Mouse (Mus musculus): ENCODE data around the gene S100a14. TPM values are rescaled to one million over a fixed set of nuclear protein-coding genes. Genes with fewer than 3 reads are reported as not detected.

Gene S100a14
- total RNA-seq (2014; rRNA removed) (not detected in 2 replicates), polyA plus RNA-seq (2015; fragmentation: Nextera tagmentation; extraction: Ambion mirVana) (0.29 TPM in 1 of 2 replicates, not detected in the other)

DNA sequence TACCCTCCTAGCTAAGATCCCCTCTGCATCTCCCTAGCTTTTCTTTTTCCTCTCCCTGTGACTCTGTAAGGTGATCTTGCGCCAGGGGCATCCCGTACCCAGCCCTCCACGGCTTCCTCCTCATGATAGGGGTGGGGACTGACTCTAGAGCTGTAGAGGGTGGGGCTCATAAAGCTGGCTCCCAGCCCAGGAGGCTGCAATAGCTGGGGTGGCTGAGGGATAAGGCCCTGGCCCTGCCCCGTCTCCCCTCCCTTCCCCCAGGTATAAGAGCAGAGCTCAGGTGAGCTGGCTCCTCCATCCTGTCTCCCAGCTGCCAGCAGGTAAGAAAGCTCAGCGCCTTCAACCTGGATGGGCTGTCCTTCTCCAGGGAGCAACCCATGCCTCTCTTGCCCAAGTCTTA, at the start of gene S100a14:
Gene S100a14 (plus strand): TSS at position 277 of the 400 bp plus-strand sequence.
- H3K27ac ChIP-seq = no peak within 1 kb of the TSS
- H3K9ac ChIP-seq (replicated peaks; ENCODE audit: low read length) = no peak within 1 kb of the TSS
- no peaks in the 10 kb centered on the region for H3K9me3 ChIP-seq (ENCODE audit: low read length)
- H3K27me3 ChIP-seq (ENCODE audit: insufficient read depth, low read length) = no peaks in the 10 kb centered on the region
- DNase-seq (ENCODE audit: low spot score) (no peak), ATAC-seq (no peak)
- WGBS = 75% methylated on average over 5 of the region's 5 CpGs
- H3K4me2 ChIP-seq (ENCODE audit: low read depth, low read length) = no peak within 1 kb of the TSS
- TF ChIP-seq CTCF (IDR thresholded peaks at IDR 0.05; ENCODE audit: low read depth) = no peak
- H3K36me3 ChIP-seq (ENCODE audit: insufficient read depth, low read length) = no peaks in the 10 kb centered on the region
- H3K4me1 ChIP-seq (ENCODE audit: insufficient read depth, low read length) = no peaks in the 10 kb centered on the region
- H3K4me3 ChIP-seq (ENCODE audit: low read length) = no peak within 1 kb of the TSS

DNA sequence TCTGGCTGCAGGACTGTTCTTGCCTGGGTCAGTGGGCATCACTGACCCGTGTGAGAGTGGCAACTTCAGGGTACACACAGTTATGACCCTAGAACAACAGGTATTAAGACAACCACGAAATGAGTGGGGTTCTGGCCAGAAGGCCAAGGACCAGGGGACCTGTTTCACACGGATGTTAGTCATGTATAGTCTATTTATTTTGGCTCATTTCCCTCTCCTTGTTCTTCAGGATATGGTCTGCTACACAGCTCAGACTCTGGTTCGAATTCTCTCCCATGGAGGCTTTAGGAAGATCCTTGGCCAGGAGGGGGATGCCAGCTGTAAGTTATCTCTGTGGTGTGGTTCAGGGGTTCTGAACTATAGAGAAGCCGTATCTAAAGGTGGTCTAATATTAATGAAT, 39.7 kb upstream of the S100a14 start:
- H3K4me3 ChIP-seq (ENCODE audit: low read length) = no peak overlapping the region
- no peaks in the 10 kb centered on the region for H3K9me3 ChIP-seq (ENCODE audit: low read length)
- H3K36me3 ChIP-seq (ENCODE audit: insufficient read depth, low read length) = peaks cover 56% of the 10 kb centered on the region
- no peak overlapping the region for H3K27ac ChIP-seq
- no peak overlapping the region for H3K9ac ChIP-seq (replicated peaks; ENCODE audit: low read length)
- H3K4me2 ChIP-seq (ENCODE audit: low read depth, low read length) = no peak overlapping the region
- no peak for DNase-seq (ENCODE audit: low spot score)
- TF ChIP-seq CTCF (IDR thresholded peaks at IDR 0.05; ENCODE audit: low read depth) = no peak
- 75% methylated on average over 5 of the region's 5 CpGs for WGBS
- ATAC-seq = no peak
- H3K27me3 ChIP-seq (ENCODE audit: insufficient read depth, low read length) = no peaks in the 10 kb centered on the region
- 0 out of 2 replicates have a peak, but pooled peaks cover 3% of the 10 kb centered on the region for H3K4me1 ChIP-seq (ENCODE audit: insufficient read depth, low read length)

DNA sequence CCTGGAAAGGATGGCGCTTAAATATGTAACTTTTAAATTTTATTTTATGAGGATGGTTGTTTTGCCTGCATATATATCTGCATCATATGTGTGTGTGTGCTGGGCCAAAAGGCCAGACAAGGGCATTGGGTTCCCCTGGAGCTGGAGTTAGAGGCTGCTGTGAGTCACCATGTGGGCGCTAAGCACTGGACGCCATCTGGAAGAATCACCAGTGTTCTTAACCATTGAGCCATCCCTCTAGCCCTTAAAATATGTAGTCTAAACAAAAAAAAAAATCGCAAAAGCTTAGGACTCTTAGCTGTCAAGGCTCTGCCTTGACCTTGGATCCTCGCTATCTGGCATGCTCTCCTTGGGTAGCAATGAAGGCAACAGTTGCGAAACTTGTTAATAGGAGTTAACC, 38.1 kb upstream of the S100a14 start:
- no peak overlapping the region for H3K4me2 ChIP-seq (ENCODE audit: low read depth, low read length)
- 90% methylated on average over 6 of the region's 6 CpGs for WGBS
- H3K36me3 ChIP-seq (ENCODE audit: insufficient read depth, low read length) = peaks cover 41% of the 10 kb centered on the region

DNA sequence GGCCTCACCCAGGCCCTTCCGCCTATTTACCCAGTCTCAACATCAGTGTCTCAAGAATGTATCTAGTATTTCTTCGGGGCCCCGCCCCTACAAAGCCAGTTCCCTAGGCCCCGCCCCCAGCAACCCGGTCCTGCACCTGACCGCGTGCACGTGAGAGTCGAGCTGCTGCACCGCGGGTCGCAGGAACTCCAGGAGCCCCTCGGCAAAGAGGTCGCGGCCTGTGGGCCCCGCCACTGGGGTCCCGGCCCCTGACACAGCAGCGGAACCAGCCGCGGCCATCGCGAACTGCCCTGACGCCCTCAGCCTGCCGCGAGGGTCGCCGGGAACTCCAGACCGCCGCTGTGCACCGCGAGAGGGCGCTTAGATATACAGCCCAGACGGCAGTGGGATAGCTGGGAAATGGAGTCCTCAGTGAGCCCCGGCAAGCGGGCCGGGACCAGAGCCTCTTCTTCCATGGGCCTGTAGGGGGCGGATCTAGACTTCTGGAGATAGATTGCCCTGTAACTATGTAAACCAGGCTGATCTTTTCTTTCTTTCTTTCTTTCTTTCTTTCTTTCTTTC, 35.9 kb upstream of the S100a14 start, which contains the start of gene Snapin:
Gene Snapin (minus strand): TSS at position 338 of the 561 bp plus-strand sequence.
- Histone ChIP-seq H3K9ac (replicated peaks; ENCODE audit: low read length) (peak within 1 kb of the TSS; percentile 75), H3K4me1 (ENCODE audit: insufficient read depth, low read length) (0 out of 2 replicates have a peak, but pooled peaks cover 3% of the 10 kb centered on the region), H3K27ac (peak within 1 kb of the TSS; percentile 77), H3K36me3 (ENCODE audit: insufficient read depth, low read length) (peaks cover 34% of the 10 kb centered on the region), H3K4me2 (ENCODE audit: low read depth, low read length) (peak within 1 kb of the TSS; percentile 68), H3K4me3 (ENCODE audit: low read length) (peak within 1 kb of the TSS; percentile 81), H3K27me3 (ENCODE audit: insufficient read depth, low read length) (no peaks in the 10 kb centered on the region), H3K9me3 (ENCODE audit: low read length) (no peaks in the 10 kb centered on the region)
- TF ChIP-seq CTCF (IDR thresholded peaks at IDR 0.05; ENCODE audit: low read depth) = peak; percentile 83
- ATAC-seq (peak; percentile 97), DNase-seq (ENCODE audit: low spot score) (peak; percentile 97)
- WGBS = 1% methylated on average over 37 of the region's 37 CpGs

More for the DNA sequence above, 38.1 kb upstream of the S100a14 start:
- DNase-seq (ENCODE audit: low spot score) (no peak), ATAC-seq (no peak)
- Histone ChIP-seq H3K4me3 (ENCODE audit: low read length) (no peak overlapping the region), H3K9ac (replicated peaks; ENCODE audit: low read length) (no peak overlapping the region), H3K27ac (no peak overlapping the region), H3K9me3 (ENCODE audit: low read length) (no peaks in the 10 kb centered on the region), H3K4me1 (ENCODE audit: insufficient read depth, low read length) (0 out of 2 replicates have a peak, but pooled peaks cover 3% of the 10 kb centered on the region), H3K27me3 (ENCODE audit: insufficient read depth, low read length) (no peaks in the 10 kb centered on the region)
- no peak for TF ChIP-seq CTCF (IDR thresholded peaks at IDR 0.05; ENCODE audit: low read depth)

DNA sequence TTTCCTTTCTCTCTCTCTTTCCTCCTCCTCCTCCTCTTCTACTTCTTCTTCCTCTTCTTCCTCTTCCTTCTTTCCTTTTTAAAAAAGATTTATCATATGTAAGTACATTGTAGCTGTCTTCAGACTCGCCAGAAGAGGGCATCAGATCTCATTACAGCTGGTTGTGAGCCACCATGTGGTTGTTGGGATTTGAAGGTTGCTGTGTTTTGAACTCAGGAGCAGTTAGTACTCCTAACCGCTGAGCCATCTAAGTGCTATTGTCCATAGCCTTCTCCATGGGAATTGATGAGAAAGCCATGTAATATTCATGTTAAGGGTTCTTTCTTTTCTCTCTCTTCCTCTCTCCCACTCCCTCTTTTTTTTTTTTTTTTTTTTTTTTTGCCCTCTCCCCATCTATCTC, 35.3 kb upstream of the S100a14 start:
- 44% methylated on average over 2 of the region's 2 CpGs for WGBS
- H3K36me3 ChIP-seq (ENCODE audit: insufficient read depth, low read length) = peaks cover 34% of the 10 kb centered on the region
- no peaks in the 10 kb centered on the region for H3K27me3 ChIP-seq (ENCODE audit: insufficient read depth, low read length)
- H3K9ac ChIP-seq (replicated peaks; ENCODE audit: low read length) = no peak overlapping the region
- no peak overlapping the region for H3K4me2 ChIP-seq (ENCODE audit: low read depth, low read length)
- ATAC-seq (peak; percentile 33; the same call in 1 of the 2 replicates), DNase-seq (ENCODE audit: low spot score) (peak; percentile 38)
- peak; percentile 44; the same call in 1 of the 2 replicates for TF ChIP-seq CTCF (IDR thresholded peaks at IDR 0.05; ENCODE audit: low read depth)
- H3K4me1 ChIP-seq (ENCODE audit: insufficient read depth, low read length) = 0 out of 2 replicates have a peak, but pooled peaks cover 3% of the 10 kb centered on the region
- H3K9me3 ChIP-seq (ENCODE audit: low read length) = no peaks in the 10 kb centered on the region
- H3K4me3 ChIP-seq (ENCODE audit: low read length) = no peak overlapping the region
- no peak overlapping the region for H3K27ac ChIP-seq

DNA sequence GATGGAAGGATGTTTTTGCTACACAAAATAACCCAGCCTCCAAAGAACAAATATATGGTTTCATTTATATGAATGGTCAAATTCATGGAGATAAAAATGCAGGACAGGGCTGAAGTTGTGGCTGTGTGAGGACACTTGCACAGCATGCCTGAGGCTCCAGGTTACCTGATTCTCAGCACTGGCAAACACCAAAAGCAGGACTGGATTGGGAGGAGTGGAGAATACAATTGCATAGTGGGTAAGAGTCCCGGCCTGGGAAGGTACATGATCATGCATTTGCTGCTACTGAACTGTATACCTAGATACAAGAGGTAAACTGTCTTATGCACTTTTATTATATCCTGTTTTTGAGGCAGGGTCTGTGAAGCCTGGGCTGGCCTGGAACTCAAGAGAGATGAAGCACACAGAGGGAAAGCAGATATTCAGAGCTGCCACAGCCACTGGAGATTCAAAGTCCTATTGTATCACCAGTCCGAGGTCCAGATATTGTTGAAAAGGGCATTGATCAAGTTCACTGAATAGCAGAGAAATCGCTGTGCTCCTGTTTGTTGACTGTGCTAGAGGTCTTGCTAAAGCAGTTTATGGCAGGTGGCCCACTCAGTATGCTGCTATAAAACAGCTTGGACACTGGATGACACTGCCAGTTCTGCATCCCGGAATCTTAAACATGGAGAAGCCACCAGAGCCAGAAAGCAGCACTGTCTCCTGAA, 32.7 kb upstream of the S100a14 start:
- no peak overlapping the region for H3K4me3 ChIP-seq (ENCODE audit: low read length)
- 0 out of 2 replicates have a peak, but pooled peaks cover 3% of the 10 kb centered on the region for H3K4me1 ChIP-seq (ENCODE audit: insufficient read depth, low read length)
- H3K27ac ChIP-seq = no peak overlapping the region
- WGBS = 59% methylated on average over 4 of the region's 4 CpGs
- H3K4me2 ChIP-seq (ENCODE audit: low read depth, low read length) = no peak overlapping the region
- ATAC-seq (no peak), DNase-seq (ENCODE audit: low spot score) (peak; percentile 24)
- H3K9ac ChIP-seq (replicated peaks; ENCODE audit: low read length) = no peak overlapping the region
- TF ChIP-seq CTCF (IDR thresholded peaks at IDR 0.05; ENCODE audit: low read depth) = no peak
- no peaks in the 10 kb centered on the region for H3K27me3 ChIP-seq (ENCODE audit: insufficient read depth, low read length)
- peaks cover 34% of the 10 kb centered on the region for H3K36me3 ChIP-seq (ENCODE audit: insufficient read depth, low read length)
- no peaks in the 10 kb centered on the region for H3K9me3 ChIP-seq (ENCODE audit: low read length)
